ENCODE assay signal across 17 mouse cellular contexts in genomic region chr2:160275959-160276657, GRCm38 (mm10). TPM values are rescaled to one million over a fixed set of nuclear protein-coding genes. Genes with fewer than 3 reads are reported as not detected.
DNase-seq lines count a peak whose midpoint lies in the region; ATAC-seq and TF ChIP-seq lines count a peak whose summit lies in the region.
"Had no signal": no experiment of that assay in that cellular context is flagged by ENCODE, and none has a peak within 500 bp of the region (broad histone marks: within the 10 kb centered on the region; RNA-seq: fewer than 3 reads in every experiment).

No protein-coding gene starts in this region.

- no peaks in the 10 kb centered on the region for H3K36me3 ChIP-seq in intestine, embryonic 14.5 days (ENCODE audit: control insufficient read depth, insufficient read depth, low read length)
- H3K36me3 ChIP-seq in intestine, embryonic 16.5 days (ENCODE audit: control insufficient read depth, insufficient read depth, low read length): no peaks in the 10 kb centered on the region
- no peaks in the 10 kb centered on the region for H3K36me3 ChIP-seq in liver, postnatal 0 days (replicated peaks; ENCODE audit: insufficient read depth, low read length)
- no peaks in the 10 kb centered on the region for H3K36me3 ChIP-seq in liver, embryonic 11.5 days (ENCODE audit: control insufficient read depth, insufficient read depth, low read length)
- H3K36me3 ChIP-seq: forebrain, embryonic 15.5 days; G1E; hindbrain, embryonic 15.5 days; limb, embryonic 15.5 days; midbrain, embryonic 10.5 days had no signal

- H3K4me2 ChIP-seq in intestine, embryonic 14.5 days (ENCODE audit: low read length): no peak overlapping the region
- no peak overlapping the region for H3K4me2 ChIP-seq in intestine, embryonic 16.5 days (ENCODE audit: low read depth, low read length)
- H3K4me2 ChIP-seq in liver, postnatal 0 days (ENCODE audit: low read depth, low read length): no peak overlapping the region
- no peak overlapping the region for H3K4me2 ChIP-seq in liver, embryonic 11.5 days
- H3K4me2 ChIP-seq: forebrain, embryonic 15.5 days; hindbrain, embryonic 15.5 days; limb, embryonic 15.5 days had no signal

- TF ChIP-seq CTCF in liver, postnatal 0 days (IDR thresholded peaks at IDR 0.05; ENCODE audit: low read depth): no peak

- ATAC-seq in intestine, embryonic 14.5 days (replicated peaks; ENCODE audit: low FRiP score, low TSS enrichment, low read depth): no peak
- no peak for ATAC-seq in intestine, embryonic 16.5 days
- ATAC-seq in liver, postnatal 0 days: peak; percentile 36; the same call in 1 of the 2 replicates
- no peak for ATAC-seq in liver, embryonic 11.5 days (replicated peaks; ENCODE audit: low FRiP score)
- ATAC-seq: forebrain, embryonic 15.5 days had no signal

- peak; percentile 21 for DNase-seq in intestine, embryonic 14.5 days (ENCODE audit: low spot score)
- no peak for DNase-seq in liver, postnatal 0 days
- DNase-seq in liver, embryonic 11.5 days (ENCODE audit: low spot score): no peak
- peak; percentile 47 for DNase-seq in brain, adult 2 months (ENCODE audit: low read depth, low spot score)
- DNase-seq in monocyte, adult 2 months (ENCODE audit: low read depth in 1 of 2, low spot score in 2 of 2): peak; percentile 53 to 63
- DNase-seq in cerebellum, postnatal 14 days: no peak
- no peak for DNase-seq in cerebellum, adult 8-10 months
- DNase-seq: adrenal gland, adult 8-10 months; cerebellum, adult 9-10 months; kidney, adult 18-20 months had no signal

- no peak for TF ChIP-seq EP300 in liver, postnatal 0 days (IDR thresholded peaks at IDR 0.05; ENCODE audit: low read depth)

- H3K9me3 ChIP-seq in intestine, embryonic 14.5 days (ENCODE audit: control insufficient read depth, low read length): no peaks in the 10 kb centered on the region
- H3K9me3 ChIP-seq in intestine, embryonic 16.5 days (ENCODE audit: control insufficient read depth, low read length): no peaks in the 10 kb centered on the region
- H3K9me3 ChIP-seq in liver, postnatal 0 days (ENCODE audit: low read length): no peaks in the 10 kb centered on the region
- H3K9me3 ChIP-seq in liver, embryonic 11.5 days (ENCODE audit: control insufficient read depth, low read length): no peaks in the 10 kb centered on the region
- H3K9me3 ChIP-seq: forebrain, embryonic 15.5 days; hindbrain, embryonic 15.5 days; midbrain, embryonic 10.5 days had no signal

- 89% methylated on average over 5 of the region's 5 CpGs for WGBS in intestine, embryonic 14.5 days
- WGBS in intestine, embryonic 16.5 days: 83% methylated on average over 5 of the region's 5 CpGs
- WGBS in liver, postnatal 0 days (ENCODE audit: insufficient replicate concordance): 55% methylated on average over 5 of the region's 5 CpGs
- WGBS in liver, embryonic 11.5 days: 66% methylated on average over 5 of the region's 5 CpGs

- no peak overlapping the region for H3K27ac ChIP-seq in intestine, embryonic 14.5 days (ENCODE audit: low read depth)
- no peak overlapping the region for H3K27ac ChIP-seq in intestine, embryonic 16.5 days (ENCODE audit: low read length)
- no peak overlapping the region for H3K27ac ChIP-seq in liver, postnatal 0 days (ENCODE audit: low read depth)
- H3K27ac ChIP-seq in liver, embryonic 11.5 days (ENCODE audit: low read depth, low read length): no peak overlapping the region
- H3K27ac ChIP-seq: forebrain, embryonic 15.5 days; heart, adult 2 months; hindbrain, embryonic 15.5 days; limb, embryonic 15.5 days; midbrain, embryonic 10.5 days had no signal

- no peak overlapping the region for H3K4me3 ChIP-seq in intestine, embryonic 14.5 days (ENCODE audit: low read depth, low read length)
- H3K4me3 ChIP-seq in intestine, embryonic 16.5 days (ENCODE audit: low read length): no peak overlapping the region
- no peak overlapping the region for H3K4me3 ChIP-seq in liver, postnatal 0 days (ENCODE audit: low read depth, low read length)
- H3K4me3 ChIP-seq in liver, embryonic 11.5 days (ENCODE audit: low read depth, low read length): no peak overlapping the region
- H3K4me3 ChIP-seq: forebrain, embryonic 15.5 days; heart, adult 2 months; hindbrain, embryonic 15.5 days; limb, embryonic 15.5 days; midbrain, embryonic 10.5 days had no signal

- H3K4me1 ChIP-seq in intestine, embryonic 14.5 days (replicated peaks; ENCODE audit: control insufficient read depth, insufficient read depth, low read length): no peaks in the 10 kb centered on the region
- H3K4me1 ChIP-seq in intestine, embryonic 16.5 days (ENCODE audit: control insufficient read depth, insufficient read depth, low read length): no peaks in the 10 kb centered on the region
- H3K4me1 ChIP-seq in liver, postnatal 0 days (ENCODE audit: insufficient read depth): no peaks in the 10 kb centered on the region
- H3K4me1 ChIP-seq in liver, embryonic 11.5 days (replicated peaks; ENCODE audit: control insufficient read depth, insufficient read depth, low read length): no peaks in the 10 kb centered on the region
- H3K4me1 ChIP-seq: forebrain, embryonic 15.5 days; hindbrain, embryonic 15.5 days; limb, embryonic 15.5 days; midbrain, embryonic 10.5 days had no signal

- no peaks in the 10 kb centered on the region for H3K27me3 ChIP-seq in intestine, embryonic 14.5 days (replicated peaks; ENCODE audit: control insufficient read depth, insufficient read depth, low read length)
- H3K27me3 ChIP-seq in intestine, embryonic 16.5 days (replicated peaks; ENCODE audit: control insufficient read depth, insufficient read depth, low read length): no peaks in the 10 kb centered on the region
- no peaks in the 10 kb centered on the region for H3K27me3 ChIP-seq in liver, postnatal 0 days (ENCODE audit: insufficient read depth, low read length)
- no peaks in the 10 kb centered on the region for H3K27me3 ChIP-seq in liver, embryonic 11.5 days (replicated peaks; ENCODE audit: control insufficient read depth, insufficient read depth, low read length)
- H3K27me3 ChIP-seq: forebrain, embryonic 15.5 days; hindbrain, embryonic 15.5 days; limb, embryonic 15.5 days had no signal

- no peak overlapping the region for H3K9ac ChIP-seq in intestine, embryonic 14.5 days (ENCODE audit: low read length)
- H3K9ac ChIP-seq in intestine, embryonic 16.5 days (ENCODE audit: low read depth, low read length): no peak overlapping the region
- H3K9ac ChIP-seq in liver, postnatal 0 days (replicated peaks): no peak overlapping the region
- H3K9ac ChIP-seq in liver, embryonic 11.5 days (ENCODE audit: low read depth, low read length): no peak overlapping the region
- H3K9ac ChIP-seq: forebrain, embryonic 15.5 days; hindbrain, embryonic 15.5 days; limb, embryonic 15.5 days had no signal

RNA-seq across cellular contexts. Expression of gene Gm826, which starts 57.9 kb away (rescaled TPM):
- 2.3 and 3.0 TPM in 2 replicates for polyA plus RNA-seq in intestine, embryonic 14.5 days (2014; fragmentation: Nextera tagmentation; extraction: Ambion mirVana)
- polyA plus RNA-seq in intestine, embryonic 16.5 days (2015; fragmentation: Nextera tagmentation; extraction: Ambion mirVana): 24.3 and 29.2 TPM in 2 replicates
- polyA plus RNA-seq in liver, postnatal 0 days (2015; fragmentation: Nextera tagmentation; extraction: Ambion mirVana): 1.2 and 1.6 TPM in 2 replicates
- polyA plus RNA-seq in liver, embryonic 11.5 days (2014; fragmentation: Nextera tagmentation; extraction: Ambion mirVana): 8.4 and 8.6 TPM in 2 replicates
- polyA plus RNA-seq: G1E; hindbrain, embryonic 15.5 days had no signal

Comparison
In these comparisons a context has a peak if more than half of its experiments do, and no peak if none do; other contexts are left out.
1. DNase-seq: peak in intestine, embryonic 14.5 days (single experiment), brain, adult 2 months (single experiment) and monocyte, adult 2 months (2 of 2); none in liver, postnatal 0 days (single experiment), liver, embryonic 11.5 days (single experiment), cerebellum, postnatal 14 days (0 of 2) and cerebellum, adult 8-10 months (single experiment).